Mouse (Mus musculus) MEL (cell line): ENCODE measurements around the gene Rpl5. TPM values are rescaled to one million over a fixed set of nuclear protein-coding genes. Genes with fewer than 3 reads are reported as not detected.
A peak's percentile ranks its signal among the peaks of the same experiment; 100 is the strongest.

ENCODE experiments used
- DNase-seq: peaks from one replicate; pipeline ENCODE4 v3.0.0; 2011; ENCODE audit warnings: low read depth, low spot score
- H3K27ac ChIP-seq: 2 replicates; pipeline ENCODE4 v1.5.1; 2012; ENCODE audit warnings: low read depth, mild to moderate bottlenecking, control low read depth, low read length, moderate library complexity; ENCODE audit not compliant: control insufficient read depth
- H3K27me3 ChIP-seq, 2 experiments: fragments of 150-350 bp in 1 of 2; sonication (generic) in 1 of 2; 2 replicates each; pipeline ENCODE4 v1.6.1; 2012; ENCODE audit warnings: low read length in 2 of 2, mild to moderate bottlenecking in 2 of 2, improper control_type of control experiment in 1 of 2, moderate library complexity in 1 of 2; ENCODE audit not compliant: insufficient read depth in 2 of 2, control insufficient read depth in 1 of 2
- H3K36me3 ChIP-seq, 2 experiments: 2 replicates each; pipeline ENCODE4 v1.6.1; 2012 to 2014; ENCODE audit warnings: low read length in 2 of 2, improper control_type of control experiment in 1 of 2, inconsistent platforms in 1 of 2, mild to moderate bottlenecking in 1 of 2; ENCODE audit not compliant: insufficient read depth in 2 of 2, control insufficient read depth in 1 of 2
- H3K4me1 ChIP-seq, 2 experiments: fragments of 150-350 bp in 1 of 2; sonication (generic) in 1 of 2; 2 replicates each; pipeline ENCODE4 v1.6.1; 2012; ENCODE audit warnings: low read length in 2 of 2, improper control_type of control experiment in 1 of 2, mild to moderate bottlenecking in 1 of 2; ENCODE audit not compliant: insufficient read depth in 2 of 2, control insufficient read depth in 1 of 2
- H3K4me3 ChIP-seq, 2 experiments: fragments of 150-350 bp in 1 of 2; sonication (generic) in 1 of 2; 2 replicates each; pipeline ENCODE4 v1.5.1; 2012; ENCODE audit warnings: low read depth in 2 of 2, low read length in 2 of 2, mild to moderate bottlenecking in 2 of 2, moderate library complexity in 2 of 2, control low read depth in 1 of 2, improper control_type of control experiment in 1 of 2; ENCODE audit not compliant: control insufficient read depth in 1 of 2, insufficient read depth in 1 of 2
- H3K79me2 ChIP-seq: 2 replicates; pipeline ENCODE4 v1.6.1; 2012; ENCODE audit warnings: mild to moderate bottlenecking, low read length, moderate library complexity; ENCODE audit not compliant: control insufficient read depth, poor library complexity, insufficient read depth
- H3K9ac ChIP-seq: 2 replicates; pipeline ENCODE4 v1.6.1; 2012; ENCODE audit warnings: low read depth, mild to moderate bottlenecking, control low read depth, low read length, moderate library complexity; ENCODE audit not compliant: control insufficient read depth, poor library complexity, severe bottlenecking
- H3K9me3 ChIP-seq: fragments of 150-350 bp; sonication (generic); replicated peaks from 2 replicates; pipeline ENCODE4 v1.6.1; 2012; ENCODE audit warnings: mild to moderate bottlenecking, low read length, improper control_type of control experiment, moderate library complexity; ENCODE audit not compliant: insufficient read depth
- CHD1 ChIP-seq: IDR thresholded peaks from 2 replicates; pipeline ENCODE4 v1.6.1; 2012; ENCODE audit warnings: low read depth, mild to moderate bottlenecking, inconsistent platforms, low read length, improper control_type of control experiment
- CHD2 ChIP-seq: IDR thresholded peaks from 2 replicates; pipeline ENCODE4 v1.6.1; 2011; ENCODE audit warnings: low read length, improper control_type of control experiment
- E2F4 ChIP-seq: IDR thresholded peaks from 2 replicates; pipeline ENCODE4 v1.6.1; 2011; ENCODE audit warnings: low read depth, low read length, improper control_type of control experiment, borderline replicate concordance
- ELF1 ChIP-seq: IDR thresholded peaks from 2 replicates; pipeline ENCODE4 v1.6.1; 2014; ENCODE audit warnings: low read depth, mild to moderate bottlenecking, inconsistent platforms, low read length, improper control_type of control experiment, moderate library complexity
- EP300 ChIP-seq, 2 experiments: IDR thresholded peaks; 2 replicates each; pipeline ENCODE4 v1.6.1; 2011; ENCODE audit warnings: improper control_type of control experiment in 2 of 2, low read length in 2 of 2, low read depth in 1 of 2, mild to moderate bottlenecking in 1 of 2
- ETS1 ChIP-seq: IDR thresholded peaks from 2 replicates; pipeline ENCODE4 v1.6.1; 2012; ENCODE audit warnings: low read depth, mild to moderate bottlenecking, inconsistent platforms, low read length, improper control_type of control experiment, moderate library complexity
- GABPA ChIP-seq: IDR thresholded peaks from 2 replicates; pipeline ENCODE4 v1.6.1; 2012; ENCODE audit warnings: low read depth, mild to moderate bottlenecking, inconsistent platforms, low read length, improper control_type of control experiment, moderate library complexity
- HCFC1 ChIP-seq: IDR thresholded peaks from 2 replicates; pipeline ENCODE4 v1.6.1; 2012; ENCODE audit warnings: low read depth, mild to moderate bottlenecking, inconsistent platforms, low read length, improper control_type of control experiment, moderate library complexity
- MAFK ChIP-seq: IDR thresholded peaks from 2 replicates; pipeline ENCODE4 v1.6.1; 2011; ENCODE audit warnings: low read depth, mild to moderate bottlenecking, low read length, improper control_type of control experiment, borderline replicate concordance
- MAZ ChIP-seq: IDR thresholded peaks from 2 replicates; pipeline ENCODE4 v1.6.1; 2012; ENCODE audit warnings: low read depth, mild to moderate bottlenecking, inconsistent platforms, low read length, improper control_type of control experiment
- MXI1 ChIP-seq: IDR thresholded peaks from 2 replicates; pipeline ENCODE4 v1.6.1; 2011; ENCODE audit warnings: mild to moderate bottlenecking, low read depth, low read length, improper control_type of control experiment
- MYB ChIP-seq: IDR thresholded peaks from 2 replicates; pipeline ENCODE4 v1.6.1; 2011; ENCODE audit warnings: mild to moderate bottlenecking, low read depth, low read length, improper control_type of control experiment
- MYC ChIP-seq: IDR thresholded peaks from 2 replicates; pipeline ENCODE4 v1.6.1; 2011; ENCODE audit warnings: low read depth, mild to moderate bottlenecking, low read length, improper control_type of control experiment, moderate library complexity
- NELFE ChIP-seq: IDR thresholded peaks from 2 replicates; pipeline ENCODE4 v1.6.1; 2011; ENCODE audit warnings: low read depth, low read length, improper control_type of control experiment
- POLR2A ChIP-seq, 2 experiments: IDR thresholded peaks; 2 replicates each; pipeline ENCODE4 v1.6.1; 2011 to 2012; ENCODE audit warnings: low read length in 2 of 2, mild to moderate bottlenecking in 2 of 2, control low read depth in 1 of 2, improper control_type of control experiment in 1 of 2, low read depth in 1 of 2, moderate library complexity in 1 of 2; ENCODE audit not compliant: control insufficient read depth in 1 of 2, insufficient read depth in 1 of 2, poor library complexity in 1 of 2
- RAD21 ChIP-seq: IDR thresholded peaks from 2 replicates; pipeline ENCODE4 v1.6.1; 2011; ENCODE audit warnings: mild to moderate bottlenecking, low read depth, low read length, improper control_type of control experiment
- RCOR1 ChIP-seq: IDR thresholded peaks from 2 replicates; pipeline ENCODE4 v1.6.1; 2012; ENCODE audit warnings: low read depth, mild to moderate bottlenecking, inconsistent platforms, low read length, improper control_type of control experiment
- TAL1 ChIP-seq: IDR thresholded peaks from 2 replicates; pipeline ENCODE4 v1.6.1; 2012; ENCODE audit warnings: mild to moderate bottlenecking, inconsistent platforms, low read length, moderate library complexity, mixed read lengths
- TBP ChIP-seq: IDR thresholded peaks from 2 replicates; pipeline ENCODE4 v1.8.0; 2011; ENCODE audit warnings: low read depth, low read length, improper control_type of control experiment
- USF1 ChIP-seq: IDR thresholded peaks from 2 replicates; pipeline ENCODE4 v1.6.1; 2014; ENCODE audit warnings: low read depth, mild to moderate bottlenecking, inconsistent platforms, low read length, improper control_type of control experiment, moderate library complexity
- ZC3H11A ChIP-seq: IDR thresholded peaks from 2 replicates; pipeline ENCODE4 v1.6.1; 2012; ENCODE audit warnings: low read depth, mild to moderate bottlenecking, inconsistent platforms, low read length, improper control_type of control experiment
- ZKSCAN1 ChIP-seq: IDR thresholded peaks from 2 replicates; pipeline ENCODE4 v1.6.1; 2012; ENCODE audit warnings: low read depth, mild to moderate bottlenecking, inconsistent platforms, low read length, improper control_type of control experiment, moderate library complexity
- ZNF384 ChIP-seq: IDR thresholded peaks from 2 replicates; pipeline ENCODE4 v1.6.1; 2012; ENCODE audit warnings: low read depth, mild to moderate bottlenecking, inconsistent platforms, low read length, improper control_type of control experiment
- polyA plus RNA-seq, 2 experiments: library from polyadenylated mRNA; stranded (reverse) in 1 of 2; unstranded in 1 of 2; fragments of >175 nt in 1 of 2; fragments of >200 nt in 1 of 2; gene quantifications; 2 replicates each; pipeline versions ENCODE4 v1.2.1 to v1.2.4; 2012; ENCODE audit warnings: low replicate concordance in 2 of 2, low read depth in 1 of 2; ENCODE audit not compliant: insufficient read length in 2 of 2, insufficient read depth in 1 of 2, missing spikeins in 1 of 2
- total RNA-seq: library from RNA; depleted of rRNA; stranded (reverse); fragments of 300-350 nt; gene quantifications from 2 replicates; pipeline ENCODE4 v1.2.3, GENCODE M21; 2012

The Rpl5 gene
- total and polyA plus RNA-seq, 3 experiments = 43.2 to 533 TPM; not detected in 1

DNA sequence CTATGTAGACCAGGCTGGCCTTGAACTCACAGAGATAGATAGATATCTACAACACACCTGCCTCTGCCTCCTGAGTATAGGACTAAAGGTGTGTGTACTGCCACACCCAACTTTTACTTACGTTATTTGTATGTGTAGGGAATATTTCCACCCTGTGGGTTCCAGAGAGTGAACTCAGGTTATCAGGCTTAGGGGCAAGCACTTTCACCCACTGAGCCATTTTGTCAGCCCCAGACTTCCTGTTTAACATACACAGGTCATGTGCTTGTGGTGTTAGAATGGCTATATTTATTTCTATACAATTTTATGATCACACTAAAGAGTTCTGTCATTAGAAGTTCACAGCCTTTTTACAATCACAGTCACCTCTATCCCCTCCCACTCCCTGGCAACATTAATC lies 42.6 kb downstream of the Rpl5 start:
- H3K36me3 ChIP-seq = peaks cover 0 to 10% of the 10 kb centered on the region in 2 experiments; a peak in 2 of 4 replicates
- no peaks in the 10 kb centered on the region for H3K79me2 ChIP-seq
- H3K27ac ChIP-seq = no peak overlapping the region
- H3K4me3 ChIP-seq = no peak overlapping the region
- H3K9me3 ChIP-seq = no peaks in the 10 kb centered on the region
- H3K27me3 ChIP-seq = no peaks in the 10 kb centered on the region
- TF ChIP-seq GABPA (no peak), USF1 (0 out of 2 replicates have a peak, but pooled peaks have one; percentile 42), ZC3H11A (no peak), ELF1 (0 out of 2 replicates have a peak, but pooled peaks have one; percentile 9), MAZ (no peak), ZNF384 (no peak), TAL1 (no peak), RCOR1 (no peak), EP300 (IDR thresholded peaks at IDR 0.05; ENCODE audit: low read depth in 1 of 2, low read length in 2 of 2) (no peak), TBP (no peak)
- no peak for DNase-seq
- peaks cover 16 to 32% of the 10 kb centered on the region in 2 experiments for H3K4me1 ChIP-seq
- no peak overlapping the region for H3K9ac ChIP-seq

DNA sequence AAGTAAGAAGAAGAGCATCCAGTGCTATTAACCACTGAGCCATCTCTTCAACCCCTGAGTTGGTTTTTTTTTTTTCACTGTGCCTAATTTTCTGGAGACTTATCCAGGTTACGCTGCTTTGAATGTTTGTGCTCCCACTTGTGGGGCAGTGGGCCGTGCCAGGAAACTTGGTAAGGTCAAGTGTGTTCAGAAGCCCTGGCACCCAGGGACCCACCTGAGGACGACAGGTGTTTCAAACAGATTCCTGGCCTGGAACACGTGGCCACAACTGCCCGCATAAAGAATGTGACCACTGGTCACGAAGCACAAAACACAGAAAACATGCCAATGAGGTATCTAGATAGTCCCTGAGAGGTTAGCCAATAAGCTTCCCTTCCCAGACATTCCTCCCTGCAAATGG lies 43.2 kb downstream of the Rpl5 start:
- Histone ChIP-seq H3K9ac (no peak overlapping the region), H3K4me1 (peaks cover 16 to 32% of the 10 kb centered on the region in 2 experiments), H3K79me2 (no peaks in the 10 kb centered on the region), H3K27ac (no peak overlapping the region), H3K27me3 (no peaks in the 10 kb centered on the region), H3K4me3 (no peak overlapping the region), H3K9me3 (no peaks in the 10 kb centered on the region), H3K36me3 (peaks cover 0 to 8% of the 10 kb centered on the region in 2 experiments; a peak in 2 of 4 replicates)
- TF ChIP-seq HCFC1 (no peak), TBP (no peak), ELF1 (no peak), RAD21 (no peak), MXI1 (no peak), POLR2A (IDR thresholded peaks at IDR 0.05; ENCODE audit: control insufficient read depth in 1 of 2, insufficient read depth in 1 of 2, low read depth in 1 of 2, low read length in 2 of 2, poor library complexity in 1 of 2) (no peak), NELFE (no peak), TAL1 (no peak), CHD2 (no peak), ZNF384 (no peak), ZKSCAN1 (no peak), MYC (no peak), CHD1 (no peak), ETS1 (no peak), E2F4 (no peak), MAZ (no peak), EP300 (IDR thresholded peaks at IDR 0.05; ENCODE audit: low read depth in 1 of 2, low read length in 2 of 2) (no peak), MAFK (no peak), MYB (no peak)
- no peak for DNase-seq
